Mouse (Mus musculus) myocyte (in vitro differentiated cells): ENCODE data around the gene Cfap126.

Source experiments
- MAX ChIP-seq: IDR thresholded peaks from one replicate; pipeline ENCODE4 v1.6.1; 2011; ENCODE audit warnings: low read depth, mild to moderate bottlenecking, control low read depth
- MYOD1 ChIP-seq, 3 experiments: IDR thresholded peaks; one replicate each; pipeline ENCODE4 v1.6.1; 2011; ENCODE audit warnings: control low read depth in 2 of 3, low read depth in 2 of 3, mild to moderate bottlenecking in 2 of 3, moderate library complexity in 1 of 3; ENCODE audit not compliant: insufficient read length in 2 of 3, control insufficient read depth in 1 of 3
- POLR2A ChIP-seq: IDR thresholded peaks from one replicate; pipeline ENCODE4 v1.6.1; 2011; ENCODE audit warnings: low read depth, mild to moderate bottlenecking, control low read depth, moderate library complexity; ENCODE audit not compliant: insufficient read length
- POLR2AphosphoS2 ChIP-seq: IDR thresholded peaks from one replicate; pipeline ENCODE4 v1.6.1; 2011; ENCODE audit warnings: low read depth, control low read depth; ENCODE audit not compliant: insufficient read length
- REST ChIP-seq: IDR thresholded peaks from one replicate; pipeline ENCODE4 v1.6.1; 2011; ENCODE audit warnings: mild to moderate bottlenecking, control low read depth, moderate library complexity; ENCODE audit not compliant: insufficient read depth, insufficient read length
- SRF ChIP-seq: IDR thresholded peaks from one replicate; pipeline ENCODE4 v1.6.1; 2011; ENCODE audit warnings: low read depth; ENCODE audit not compliant: control insufficient read depth, insufficient read length
- TCF3 ChIP-seq: IDR thresholded peaks from one replicate; pipeline ENCODE4 v1.6.1; 2011; ENCODE audit warnings: low read depth, control low read depth; ENCODE audit not compliant: insufficient read length
- USF1 ChIP-seq: IDR thresholded peaks from one replicate; pipeline ENCODE4 v1.6.1; 2011; ENCODE audit warnings: low read depth, mild to moderate bottlenecking, control low read depth, moderate library complexity

DNA sequence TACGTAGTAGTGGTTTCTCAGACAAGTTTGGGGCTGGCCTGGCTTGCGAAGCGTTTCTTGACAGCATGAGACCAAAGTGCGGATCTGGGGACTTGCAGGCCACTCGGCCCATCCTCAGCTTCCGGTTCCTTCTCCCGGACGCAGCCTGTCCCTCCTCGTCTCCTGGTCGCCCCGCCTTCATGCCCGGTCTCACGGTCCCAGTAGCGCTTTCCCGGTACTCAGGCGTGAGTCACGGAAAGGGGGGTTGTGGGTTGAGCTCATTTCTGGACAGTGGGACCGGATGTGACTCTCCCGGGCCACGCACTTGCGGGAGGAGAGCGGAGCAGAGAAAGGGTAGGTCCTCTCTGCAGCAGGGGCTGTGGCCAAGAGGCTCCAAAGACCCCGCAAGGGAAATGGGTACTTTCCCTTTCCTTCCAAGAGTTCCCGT is at the start of gene Cfap126:
- TF ChIP-seq POLR2AphosphoS2: peak; percentile 57
- peak; percentile 70 for TF ChIP-seq POLR2A
- no peak for TF ChIP-seq SRF
- TF ChIP-seq MAX: no peak
- TF ChIP-seq MYOD1 (IDR thresholded peaks at IDR 0.05; ENCODE audit: control insufficient read depth in 1 of 3, insufficient read length in 2 of 3, low read depth in 2 of 3): no peak
- TF ChIP-seq USF1: no peak
- no peak for TF ChIP-seq REST
- TF ChIP-seq TCF3: no peak
